Mouse (Mus musculus) heart, postnatal 0 days (tissue): Measurements from ENCODE around the gene Eif2b2. TPM values are rescaled to one million over a fixed set of nuclear protein-coding genes. Genes with fewer than 3 reads are reported as not detected.
A peak's percentile ranks its signal among the peaks of the same experiment; 100 is the strongest.

Source experiments
- ATAC-seq: fragments of 200-750 bp; cut with Nextera tagmentation; 2 replicates; pipeline ENCODE4 v1.8.0; 2017; ENCODE audit warnings: low read depth, moderate number of reproducible peaks, moderate library complexity; ENCODE audit not compliant: insufficient read depth
- DNase-seq: peaks from one replicate; pipeline ENCODE4 v3.0.0-alpha.2; 2016; ENCODE audit warnings: low spot score
- H3K27ac ChIP-seq: fragments of 300-500 bp; sonication (generic); 2 replicates; pipeline ENCODE4 v1.5.1; 2014; ENCODE audit warnings: low read depth, mild to moderate bottlenecking
- H3K27me3 ChIP-seq: fragments of 300-500 bp; sonication (generic); 2 replicates; pipeline ENCODE4 v1.6.1; 2014; ENCODE audit warnings: low read length, mixed read lengths; ENCODE audit not compliant: control insufficient read depth, insufficient read depth
- H3K36me3 ChIP-seq: fragments of 300-500 bp; sonication (generic); replicated peaks from 2 replicates; pipeline ENCODE4 v1.6.1; 2014; ENCODE audit warnings: low read length, mixed read lengths; ENCODE audit not compliant: control insufficient read depth, insufficient read depth
- H3K4me1 ChIP-seq: fragments of 300-500 bp; sonication (generic); 2 replicates; pipeline ENCODE4 v1.6.1; 2014; ENCODE audit warnings: antibody characterized with exemption; ENCODE audit not compliant: control insufficient read depth, insufficient read depth
- H3K4me2 ChIP-seq: fragments of 300-500 bp; sonication (generic); 2 replicates; pipeline ENCODE4 v1.6.1; 2014; ENCODE audit warnings: low read depth, mild to moderate bottlenecking, low read length, moderate library complexity
- H3K4me3 ChIP-seq: fragments of 300-500 bp; sonication (generic); 2 replicates; pipeline ENCODE4 v1.5.1; 2014; ENCODE audit warnings: low read depth, low read length
- H3K9ac ChIP-seq: fragments of 300-500 bp; sonication (generic); replicated peaks from 2 replicates; pipeline ENCODE4 v1.6.1; 2014; ENCODE audit warnings: low read depth, low read length, mixed read lengths
- H3K9me3 ChIP-seq: fragments of 300-500 bp; sonication (generic); replicated peaks from 2 replicates; pipeline ENCODE4 v1.6.1; 2016; ENCODE audit warnings: low read length; ENCODE audit not compliant: control insufficient read depth
- CTCF ChIP-seq: IDR thresholded peaks from 2 replicates; pipeline ENCODE4 v1.5.1; 2016; ENCODE audit warnings: antibody characterized with exemption, control low read depth, low read depth
- EP300 ChIP-seq: IDR thresholded peaks from 2 replicates; pipeline ENCODE4 v1.6.1; 2016; ENCODE audit warnings: antibody characterized with exemption, low read depth
- WGBS: fragments of 180-500 bp; shearing (Covaris S2); extraction: QIAGEN DNeasy Blood & Tissue Kit; methylation state at CpG from one replicate; pipeline ENCODE4 v1.1.7; 2014; 5-methylcytosine and 5-hydroxymethylcytosine counted together
- polyA plus RNA-seq: library from polyadenylated mRNA; unstranded; fragments of >200 nt; fragmentation: Nextera tagmentation; extraction: Ambion mirVana; gene quantifications from 2 replicates; pipeline ENCODE4 v1.2.1, GENCODE M21; 2015
- total RNA-seq: library from RNA; depleted of rRNA; stranded (reverse); fragments of >200 nt; gene quantifications from 2 replicates; pipeline ENCODE4 v1.2.3, GENCODE M21; 2014; ENCODE audit warnings: low replicate concordance

Eif2b2 gene
- total and polyA plus RNA-seq, 2 experiments from 2014 or later = 48.6 to 106 TPM

DNA sequence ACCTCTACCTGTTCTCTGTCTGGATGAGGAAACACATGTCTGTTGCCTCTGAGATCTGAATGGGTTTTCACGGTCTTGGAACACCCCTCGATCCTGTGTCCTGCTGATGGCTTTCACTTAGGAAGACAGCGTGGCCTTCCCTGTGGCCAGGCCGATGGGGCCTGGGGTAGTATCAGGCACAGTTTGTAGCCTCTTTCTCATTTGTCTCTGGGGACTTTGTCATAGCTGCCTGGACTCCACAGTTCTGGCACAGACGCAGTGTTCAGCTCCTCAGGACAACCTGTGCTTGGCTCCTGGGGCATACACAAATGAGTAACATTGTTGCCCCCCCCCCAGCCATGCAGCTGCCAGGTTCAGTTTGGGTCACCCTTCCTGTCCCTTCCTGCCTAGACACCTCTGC is 24.2 kb upstream of the Eif2b2 start:
- WGBS = 52% methylated on average over 5 of the region's 5 CpGs
- no peaks in the 10 kb centered on the region for H3K9me3 ChIP-seq
- H3K4me2 ChIP-seq = no peak overlapping the region
- H3K27me3 ChIP-seq = no peaks in the 10 kb centered on the region
- peaks cover 27% of the 10 kb centered on the region for H3K4me1 ChIP-seq
- H3K36me3 ChIP-seq = no peaks in the 10 kb centered on the region
- H3K27ac ChIP-seq = no peak overlapping the region
- no peak overlapping the region for H3K4me3 ChIP-seq
- peak; percentile 10 for ATAC-seq
- TF ChIP-seq CTCF (no peak), EP300 (no peak)
- no peak for DNase-seq
- H3K9ac ChIP-seq = no peak overlapping the region

GRCm38 (mm10) chr12:85196191-85196590 is 23.1 kb upstream of the Eif2b2 start:
- H3K36me3 ChIP-seq = no peaks in the 10 kb centered on the region
- ATAC-seq = no peak
- no peak overlapping the region for H3K27ac ChIP-seq
- no peak overlapping the region for H3K4me3 ChIP-seq
- H3K4me2 ChIP-seq = no peak overlapping the region
- no peaks in the 10 kb centered on the region for H3K27me3 ChIP-seq
- 68% methylated on average over 9 of the region's 10 CpGs for WGBS
- TF ChIP-seq EP300 = no peak
- no peak for TF ChIP-seq CTCF
- H3K9ac ChIP-seq = no peak overlapping the region
- DNase-seq = no peak
- H3K9me3 ChIP-seq = no peaks in the 10 kb centered on the region
- H3K4me1 ChIP-seq = peaks cover 27% of the 10 kb centered on the region

GRCm38 (mm10) chr12:85197371-85197770 is 21.9 kb upstream of the Eif2b2 start:
- Histone ChIP-seq H3K4me1 (peaks cover 26% of the 10 kb centered on the region), H3K27ac (no peak overlapping the region), H3K4me2 (no peak overlapping the region), H3K9ac (no peak overlapping the region), H3K27me3 (no peaks in the 10 kb centered on the region), H3K36me3 (no peaks in the 10 kb centered on the region), H3K4me3 (no peak overlapping the region), H3K9me3 (no peaks in the 10 kb centered on the region)
- WGBS = 87% methylated on average over 7 of the region's 7 CpGs
- DNase-seq (no peak), ATAC-seq (no peak)
- no peak for TF ChIP-seq CTCF
- TF ChIP-seq EP300 = no peak

DNA sequence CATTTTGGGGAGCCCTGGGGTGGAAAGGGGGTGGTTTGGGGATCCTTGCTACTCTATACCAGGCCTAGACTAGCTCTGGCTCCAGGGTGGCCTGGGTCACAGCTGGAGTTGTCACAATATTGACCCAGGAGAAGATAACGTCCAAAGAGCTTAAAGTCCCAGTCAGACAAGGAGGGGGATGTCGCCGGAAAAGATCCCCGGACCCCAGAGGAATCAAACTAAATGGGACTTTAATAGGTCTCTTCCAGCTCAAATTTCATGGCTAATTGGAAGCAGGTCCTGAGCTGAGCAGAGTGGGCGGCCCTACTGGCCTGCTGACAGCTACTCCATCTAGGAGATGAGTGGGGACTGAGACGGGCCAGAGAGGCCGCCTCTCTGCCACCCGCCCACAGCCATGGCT is 21.3 kb upstream of the Eif2b2 start:
- H3K9me3 ChIP-seq = no peaks in the 10 kb centered on the region
- no peak overlapping the region for H3K27ac ChIP-seq
- DNase-seq (no peak), ATAC-seq (no peak)
- H3K4me3 ChIP-seq = no peak overlapping the region
- 48% methylated on average over 8 of the region's 8 CpGs for WGBS
- H3K4me2 ChIP-seq = no peak overlapping the region
- no peaks in the 10 kb centered on the region for H3K27me3 ChIP-seq
- H3K9ac ChIP-seq = no peak overlapping the region
- TF ChIP-seq EP300 (no peak), CTCF (no peak)
- H3K36me3 ChIP-seq = no peaks in the 10 kb centered on the region
- H3K4me1 ChIP-seq = peaks cover 20% of the 10 kb centered on the region

GRCm38 (mm10) chr12:85199954-85200353 is 19.3 kb upstream of the Eif2b2 start:
- Histone ChIP-seq H3K27me3 (no peaks in the 10 kb centered on the region), H3K36me3 (no peaks in the 10 kb centered on the region), H3K9me3 (no peaks in the 10 kb centered on the region), H3K4me2 (no peak overlapping the region), H3K9ac (no peak overlapping the region), H3K27ac (no peak overlapping the region), H3K4me3 (no peak overlapping the region), H3K4me1 (peaks cover 14% of the 10 kb centered on the region)
- 94% methylated on average over 1 of the region's 1 CpGs for WGBS
- TF ChIP-seq EP300 (no peak), CTCF (no peak)
- no peak for ATAC-seq
- DNase-seq = no peak
